23 mouse cellular contexts compared by ENCODE assay signal in genomic region chr13:96401251-96401650, GRCm38 (mm10). TPM values are rescaled to one million over a fixed set of nuclear protein-coding genes. Genes with fewer than 3 reads are reported as not detected.
DNase-seq lines count a peak whose midpoint lies in the region; TF ChIP-seq lines count a peak whose summit lies in the region.
"Had no signal": no experiment of that assay in that cellular context is flagged by ENCODE, and none has a peak within 500 bp of the region (broad histone marks: within the 10 kb centered on the region; RNA-seq: fewer than 3 reads in every experiment).

No protein-coding gene starts in this region.

- no peaks in the 10 kb centered on the region for H3K27me3 ChIP-seq in kidney, adult 2 months (replicated peaks; ENCODE audit: control insufficient read depth, insufficient read depth, low read length)
- no peaks in the 10 kb centered on the region for H3K27me3 ChIP-seq in hindbrain, embryonic 10.5 days (ENCODE audit: insufficient read depth, poor library complexity, severe bottlenecking)
- H3K27me3 ChIP-seq: embryonic facial prominence, embryonic 15.5 days; heart, embryonic 15.5 days had no signal

- no peak overlapping the region for H3K4me3 ChIP-seq in kidney, adult 2 months (ENCODE audit: insufficient read depth, low read depth, low read length)
- no peak overlapping the region for H3K4me3 ChIP-seq in hindbrain, embryonic 10.5 days
- H3K4me3 ChIP-seq: embryonic facial prominence, embryonic 15.5 days; erythroblast, embryonic 14.5 days; forebrain, embryonic 10.5 days; gastrocnemius, adult 2 months; heart, embryonic 10.5 days; heart, embryonic 15.5 days had no signal

- peak; percentile 14 to 22 for DNase-seq in cerebellum, postnatal 14 days
- DNase-seq in cerebellum, postnatal 4 days (ENCODE audit: low spot score in 2 of 2): no peak
- DNase-seq in kidney, adult 2 months: peak; percentile 77
- no peak for DNase-seq in kidney, postnatal 4 days
- peak; percentile 18 for DNase-seq in kidney, postnatal 10 days
- no peak for DNase-seq in liver
- no peak for DNase-seq in hindbrain, embryonic 10.5 days (ENCODE audit: low spot score)
- DNase-seq: adrenal gland, postnatal 25 days; B cell, adult 2 months; cerebellum, adult 18-20 months; cerebellum, adult 9-11 months; embryo, embryonic 11 days; gastrocnemius, adult 2 months; gastrocnemius, postnatal 25 days; heart, adult 18-20 months; heart, postnatal 14 days had no signal

- TF ChIP-seq CTCF in kidney, adult 2 months (conservative IDR thresholded peaks at IDR 0.05; ENCODE audit: insufficient read depth, insufficient read length, low read depth, low read length): no peak

- 79% methylated on average over 5 of the region's 5 CpGs for WGBS in kidney, adult 2 months
- 95% methylated on average over 5 of the region's 5 CpGs for WGBS in hindbrain, embryonic 10.5 days

- no peak overlapping the region for H3K27ac ChIP-seq in kidney, adult 2 months (ENCODE audit: insufficient read depth, low read depth, low read length)
- H3K27ac ChIP-seq in hindbrain, embryonic 10.5 days: no peak overlapping the region
- H3K27ac ChIP-seq: embryonic facial prominence, embryonic 15.5 days; forebrain, embryonic 10.5 days; gastrocnemius, adult 2 months; heart, embryonic 10.5 days; heart, embryonic 15.5 days; hindbrain, embryonic 14.5 days had no signal

- H3K9me3 ChIP-seq in hindbrain, embryonic 10.5 days: no peaks in the 10 kb centered on the region
- H3K9me3 ChIP-seq: embryonic facial prominence, embryonic 15.5 days; forebrain, embryonic 10.5 days; G1E; heart, embryonic 10.5 days; heart, embryonic 15.5 days had no signal

- peaks cover 13% of the 10 kb centered on the region for H3K36me3 ChIP-seq in kidney, adult 2 months (ENCODE audit: control insufficient read depth, insufficient read depth, low read length)
- H3K36me3 ChIP-seq in hindbrain, embryonic 10.5 days: peaks cover 98% of the 10 kb centered on the region

- H3K4me1 ChIP-seq in kidney, adult 2 months (ENCODE audit: control insufficient read depth, insufficient read depth, low read length): no peaks in the 10 kb centered on the region
- H3K4me1 ChIP-seq in hindbrain, embryonic 10.5 days (replicated peaks): no peaks in the 10 kb centered on the region
- H3K4me1 ChIP-seq: embryonic facial prominence, embryonic 15.5 days; forebrain, embryonic 10.5 days; heart, embryonic 10.5 days; heart, embryonic 15.5 days had no signal

- no peak for TF ChIP-seq POLR2A in kidney, adult 2 months (IDR thresholded peaks at IDR 0.05; ENCODE audit: low read depth, low read length)

RNA-seq across cellular contexts. Expression of gene Poc5, which starts 13.2 kb away (rescaled TPM):
- 5.2 and 7.1 TPM in 2 replicates for polyA plus RNA-seq in kidney, adult 2 months (2012; rRNA removed)
- polyA plus RNA-seq in hindbrain, embryonic 10.5 days (2016; fragmentation: Nextera tagmentation; extraction: Ambion mirVana): 17.3 and 18.8 TPM in 2 replicates

Comparison
In these comparisons a context has a peak if more than half of its experiments do, and no peak if none do; other contexts are left out.
1. DNase-seq: peak in cerebellum, postnatal 14 days (2 of 2), kidney, adult 2 months (single experiment) and kidney, postnatal 10 days (single experiment); none in cerebellum, postnatal 4 days (0 of 2), kidney, postnatal 4 days (0 of 2), liver (single experiment) and hindbrain, embryonic 10.5 days (single experiment).